Mouse (Mus musculus): ENCODE results near the gene Ctnna3.

DNA sequence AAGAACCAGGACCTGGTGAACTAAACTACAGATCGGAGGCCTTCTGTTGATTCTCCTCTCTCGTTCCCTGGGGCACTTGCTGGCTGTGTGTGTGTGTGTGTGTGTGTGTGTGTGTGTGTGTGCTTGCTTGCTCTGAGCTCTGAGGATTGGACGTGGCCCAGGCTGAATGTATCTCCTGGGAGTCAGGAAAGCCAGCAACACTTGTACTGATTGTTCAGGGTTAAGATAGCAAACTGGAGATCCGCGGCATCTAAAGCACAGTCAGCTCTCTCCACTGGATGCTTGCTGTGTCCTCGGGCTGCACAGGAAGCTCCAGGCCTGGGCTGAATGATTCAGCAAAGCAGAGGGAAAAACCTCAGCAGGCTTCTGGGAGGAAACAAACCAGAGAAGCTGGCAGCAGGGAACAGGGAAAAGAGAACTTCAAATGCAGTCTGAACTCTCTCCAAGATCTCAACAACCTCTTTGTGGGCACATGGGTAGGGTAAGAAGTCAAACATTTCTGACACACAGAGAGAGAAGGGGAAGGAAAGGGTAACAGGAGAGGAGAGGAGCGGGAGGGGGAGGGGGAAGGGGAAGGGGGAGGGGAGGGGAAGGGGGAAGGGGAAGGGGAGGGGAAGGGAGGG is 524.5 kb downstream of the Ctnna3 start:
- TF ChIP-seq POLR2A (IDR thresholded peaks at IDR 0.05; ENCODE audit: borderline replicate concordance, insufficient read depth, low read length) (no peak), CTCF (IDR thresholded peaks at IDR 0.05; ENCODE audit: borderline replicate concordance, insufficient read depth, low read depth, low read length) (no peak)
